Mouse (Mus musculus) MEL (cell line): ENCODE measurements around the gene Il17ra. TPM values are rescaled to one million over a fixed set of nuclear protein-coding genes. Genes with fewer than 3 reads are reported as not detected.

Source experiments
- DNase-seq: peaks from one replicate; pipeline ENCODE4 v3.0.0; 2011; ENCODE audit warnings: low read depth, low spot score
- H3K27ac ChIP-seq: 2 replicates; pipeline ENCODE4 v1.5.1; 2012; ENCODE audit warnings: low read depth, mild to moderate bottlenecking, control low read depth, low read length, moderate library complexity; ENCODE audit not compliant: control insufficient read depth
- H3K27me3 ChIP-seq, 2 experiments: fragments of 150-350 bp in 1 of 2; sonication (generic) in 1 of 2; 2 replicates each; pipeline ENCODE4 v1.6.1; 2012; ENCODE audit warnings: low read length in 2 of 2, mild to moderate bottlenecking in 2 of 2, improper control_type of control experiment in 1 of 2, moderate library complexity in 1 of 2; ENCODE audit not compliant: insufficient read depth in 2 of 2, control insufficient read depth in 1 of 2
- H3K36me3 ChIP-seq, 2 experiments: 2 replicates each; pipeline ENCODE4 v1.6.1; 2012 to 2014; ENCODE audit warnings: low read length in 2 of 2, improper control_type of control experiment in 1 of 2, inconsistent platforms in 1 of 2, mild to moderate bottlenecking in 1 of 2; ENCODE audit not compliant: insufficient read depth in 2 of 2, control insufficient read depth in 1 of 2
- H3K4me1 ChIP-seq, 2 experiments: fragments of 150-350 bp in 1 of 2; sonication (generic) in 1 of 2; 2 replicates each; pipeline ENCODE4 v1.6.1; 2012; ENCODE audit warnings: low read length in 2 of 2, improper control_type of control experiment in 1 of 2, mild to moderate bottlenecking in 1 of 2; ENCODE audit not compliant: insufficient read depth in 2 of 2, control insufficient read depth in 1 of 2
- H3K4me3 ChIP-seq, 2 experiments: fragments of 150-350 bp in 1 of 2; sonication (generic) in 1 of 2; 2 replicates each; pipeline ENCODE4 v1.5.1; 2012; ENCODE audit warnings: low read depth in 2 of 2, low read length in 2 of 2, mild to moderate bottlenecking in 2 of 2, moderate library complexity in 2 of 2, control low read depth in 1 of 2, improper control_type of control experiment in 1 of 2; ENCODE audit not compliant: control insufficient read depth in 1 of 2, insufficient read depth in 1 of 2
- H3K79me2 ChIP-seq: 2 replicates; pipeline ENCODE4 v1.6.1; 2012; ENCODE audit warnings: mild to moderate bottlenecking, low read length, moderate library complexity; ENCODE audit not compliant: control insufficient read depth, poor library complexity, insufficient read depth
- H3K9ac ChIP-seq: 2 replicates; pipeline ENCODE4 v1.6.1; 2012; ENCODE audit warnings: low read depth, mild to moderate bottlenecking, control low read depth, low read length, moderate library complexity; ENCODE audit not compliant: control insufficient read depth, poor library complexity, severe bottlenecking
- H3K9me3 ChIP-seq: fragments of 150-350 bp; sonication (generic); replicated peaks from 2 replicates; pipeline ENCODE4 v1.6.1; 2012; ENCODE audit warnings: mild to moderate bottlenecking, low read length, improper control_type of control experiment, moderate library complexity; ENCODE audit not compliant: insufficient read depth
- CHD1 ChIP-seq: IDR thresholded peaks from 2 replicates; pipeline ENCODE4 v1.6.1; 2012; ENCODE audit warnings: low read depth, mild to moderate bottlenecking, inconsistent platforms, low read length, improper control_type of control experiment
- E2F4 ChIP-seq: IDR thresholded peaks from 2 replicates; pipeline ENCODE4 v1.6.1; 2011; ENCODE audit warnings: low read depth, low read length, improper control_type of control experiment, borderline replicate concordance
- ELF1 ChIP-seq: IDR thresholded peaks from 2 replicates; pipeline ENCODE4 v1.6.1; 2014; ENCODE audit warnings: low read depth, mild to moderate bottlenecking, inconsistent platforms, low read length, improper control_type of control experiment, moderate library complexity
- ETS1 ChIP-seq: IDR thresholded peaks from 2 replicates; pipeline ENCODE4 v1.6.1; 2012; ENCODE audit warnings: low read depth, mild to moderate bottlenecking, inconsistent platforms, low read length, improper control_type of control experiment, moderate library complexity
- GATA1 ChIP-seq: IDR thresholded peaks from 2 replicates; pipeline ENCODE4 v1.6.1; 2011; ENCODE audit warnings: low read depth, low read length, improper control_type of control experiment
- JUND ChIP-seq: IDR thresholded peaks from 2 replicates; pipeline ENCODE4 v1.6.1; 2011; ENCODE audit warnings: low read depth, mild to moderate bottlenecking, improper control_type of control experiment, low read length
- MAFK ChIP-seq: IDR thresholded peaks from 2 replicates; pipeline ENCODE4 v1.6.1; 2011; ENCODE audit warnings: low read depth, mild to moderate bottlenecking, low read length, improper control_type of control experiment, borderline replicate concordance
- MAX ChIP-seq: IDR thresholded peaks from 2 replicates; pipeline ENCODE4 v1.6.1; 2011; ENCODE audit warnings: low read length, improper control_type of control experiment
- MAZ ChIP-seq: IDR thresholded peaks from 2 replicates; pipeline ENCODE4 v1.6.1; 2012; ENCODE audit warnings: low read depth, mild to moderate bottlenecking, inconsistent platforms, low read length, improper control_type of control experiment
- MEF2A ChIP-seq: IDR thresholded peaks from 2 replicates; pipeline ENCODE4 v1.6.1; 2014; ENCODE audit warnings: low read depth, mild to moderate bottlenecking, inconsistent platforms, low read length, improper control_type of control experiment; ENCODE audit not compliant: poor library complexity, insufficient replicate concordance, severe bottlenecking; ENCODE audit errors: extremely low read depth
- MXI1 ChIP-seq: IDR thresholded peaks from 2 replicates; pipeline ENCODE4 v1.6.1; 2011; ENCODE audit warnings: mild to moderate bottlenecking, low read depth, low read length, improper control_type of control experiment
- MYB ChIP-seq: IDR thresholded peaks from 2 replicates; pipeline ENCODE4 v1.6.1; 2011; ENCODE audit warnings: mild to moderate bottlenecking, low read depth, low read length, improper control_type of control experiment
- MYC ChIP-seq: IDR thresholded peaks from 2 replicates; pipeline ENCODE4 v1.6.1; 2011; ENCODE audit warnings: low read depth, mild to moderate bottlenecking, low read length, improper control_type of control experiment, moderate library complexity
- NELFE ChIP-seq: IDR thresholded peaks from 2 replicates; pipeline ENCODE4 v1.6.1; 2011; ENCODE audit warnings: low read depth, low read length, improper control_type of control experiment
- NRF1 ChIP-seq: IDR thresholded peaks from 2 replicates; pipeline ENCODE4 v1.6.1; 2014; ENCODE audit warnings: low read depth, mild to moderate bottlenecking, inconsistent platforms, low read length, improper control_type of control experiment, moderate library complexity; ENCODE audit not compliant: poor library complexity, insufficient read depth, severe bottlenecking
- POLR2AphosphoS2 ChIP-seq: IDR thresholded peaks from 2 replicates; pipeline ENCODE4 v1.6.1; 2011; ENCODE audit warnings: low read length, improper control_type of control experiment
- POLR2AphosphoS5 ChIP-seq: IDR thresholded peaks from 2 replicates; pipeline ENCODE4 v1.6.1; 2012; ENCODE audit warnings: low read depth, borderline replicate concordance, mild to moderate bottlenecking, inconsistent platforms, low read length, moderate library complexity, mixed read lengths
- RAD21 ChIP-seq: IDR thresholded peaks from 2 replicates; pipeline ENCODE4 v1.6.1; 2011; ENCODE audit warnings: mild to moderate bottlenecking, low read depth, low read length, improper control_type of control experiment
- TBP ChIP-seq: IDR thresholded peaks from 2 replicates; pipeline ENCODE4 v1.8.0; 2011; ENCODE audit warnings: low read depth, low read length, improper control_type of control experiment
- TCF12 ChIP-seq: IDR thresholded peaks from 2 replicates; pipeline ENCODE4 v1.6.1; 2014; ENCODE audit warnings: low read depth, mild to moderate bottlenecking, inconsistent platforms, low read length, improper control_type of control experiment, moderate library complexity
- UBTF ChIP-seq: IDR thresholded peaks from 2 replicates; pipeline ENCODE4 v1.6.1; 2012; ENCODE audit warnings: low read depth, mild to moderate bottlenecking, inconsistent platforms, low read length, improper control_type of control experiment, moderate library complexity, borderline replicate concordance; ENCODE audit not compliant: insufficient read depth
- USF2 ChIP-seq, 2 experiments: IDR thresholded peaks; 2 replicates each; pipeline ENCODE4 v1.6.1; 2011 to 2012; ENCODE audit warnings: improper control_type of control experiment in 2 of 2, low read length in 2 of 2, borderline replicate concordance in 1 of 2, inconsistent platforms in 1 of 2, low read depth in 1 of 2, mild to moderate bottlenecking in 1 of 2; ENCODE audit not compliant: insufficient read depth in 1 of 2
- ZC3H11A ChIP-seq: IDR thresholded peaks from 2 replicates; pipeline ENCODE4 v1.6.1; 2012; ENCODE audit warnings: low read depth, mild to moderate bottlenecking, inconsistent platforms, low read length, improper control_type of control experiment
- ZKSCAN1 ChIP-seq: IDR thresholded peaks from 2 replicates; pipeline ENCODE4 v1.6.1; 2012; ENCODE audit warnings: low read depth, mild to moderate bottlenecking, inconsistent platforms, low read length, improper control_type of control experiment, moderate library complexity
- ZNF384 ChIP-seq: IDR thresholded peaks from 2 replicates; pipeline ENCODE4 v1.6.1; 2012; ENCODE audit warnings: low read depth, mild to moderate bottlenecking, inconsistent platforms, low read length, improper control_type of control experiment
- polyA plus RNA-seq, 2 experiments: library from polyadenylated mRNA; stranded (reverse) in 1 of 2; unstranded in 1 of 2; fragments of >175 nt in 1 of 2; fragments of >200 nt in 1 of 2; gene quantifications; 2 replicates each; pipeline versions ENCODE4 v1.2.1 to v1.2.4; 2012; ENCODE audit warnings: low replicate concordance in 2 of 2, low read depth in 1 of 2; ENCODE audit not compliant: insufficient read length in 2 of 2, insufficient read depth in 1 of 2, missing spikeins in 1 of 2
- total RNA-seq: library from RNA; depleted of rRNA; stranded (reverse); fragments of 300-350 nt; gene quantifications from 2 replicates; pipeline ENCODE4 v1.2.3, GENCODE M21; 2012

The Il17ra gene
- total and polyA plus RNA-seq, 3 experiments: 18.0 to 43.3 TPM; not detected in 1

- Histone ChIP-seq H3K4me3 (no peak overlapping the region), H3K79me2 (no peaks in the 10 kb centered on the region), H3K4me1 (peaks cover 9 to 18% of the 10 kb centered on the region in 2 experiments), H3K9ac (no peak overlapping the region), H3K27me3 (peaks cover 0 to 9% of the 10 kb centered on the region in 2 experiments; a peak in 2 of 4 replicates), H3K36me3 (peaks cover 0 to 18% of the 10 kb centered on the region in 2 experiments; a peak in 2 of 4 replicates), H3K9me3 (no peaks in the 10 kb centered on the region), H3K27ac (no peak overlapping the region)
- no peak for TF ChIP-seq MYB
- no peak for TF ChIP-seq JUND
- TF ChIP-seq ZC3H11A: no peak
- TF ChIP-seq ZKSCAN1: no peak
- TF ChIP-seq TCF12: no peak
- no peak for TF ChIP-seq POLR2AphosphoS5
- TF ChIP-seq MXI1: no peak
- DNase-seq: no peak
Measured at GRCm38 (mm10) chr6:120488647-120489046, 25.6 kb downstream of the Il17ra start.

- no peak overlapping the region for H3K9ac ChIP-seq
- DNase-seq: no peak
- no peak overlapping the region for H3K4me3 ChIP-seq
- H3K27ac ChIP-seq: no peak overlapping the region
- no peaks in the 10 kb centered on the region for H3K79me2 ChIP-seq
- no peaks in the 10 kb centered on the region for H3K9me3 ChIP-seq
- peaks cover 0 to 12% of the 10 kb centered on the region in 2 experiments; a peak in 2 of 4 replicates for H3K27me3 ChIP-seq
- H3K36me3 ChIP-seq: peaks cover 0 to 12% of the 10 kb centered on the region in 2 experiments; a peak in 2 of 4 replicates
- H3K4me1 ChIP-seq: peaks cover 9 to 20% of the 10 kb centered on the region in 2 experiments
- TF ChIP-seq MAX (no peak), TBP (no peak), UBTF (no peak), E2F4 (no peak), ETS1 (no peak), MEF2A (no peak), MXI1 (no peak), MAFK (no peak), GATA1 (no peak), MAZ (no peak), ZC3H11A (no peak), ELF1 (no peak), RAD21 (no peak), POLR2AphosphoS2 (no peak), ZNF384 (no peak), NELFE (no peak), MYC (no peak), CHD1 (no peak), NRF1 (no peak), USF2 (IDR thresholded peaks at IDR 0.05; ENCODE audit: borderline replicate concordance in 1 of 2, insufficient read depth in 1 of 2, low read depth in 1 of 2, low read length in 2 of 2) (no peak)
Measured at GRCm38 (mm10) chr6:120489461-120489860, 26.4 kb downstream of the Il17ra start.
